Mouse (Mus musculus): ENCODE results near the gene Otulin.

DNA sequence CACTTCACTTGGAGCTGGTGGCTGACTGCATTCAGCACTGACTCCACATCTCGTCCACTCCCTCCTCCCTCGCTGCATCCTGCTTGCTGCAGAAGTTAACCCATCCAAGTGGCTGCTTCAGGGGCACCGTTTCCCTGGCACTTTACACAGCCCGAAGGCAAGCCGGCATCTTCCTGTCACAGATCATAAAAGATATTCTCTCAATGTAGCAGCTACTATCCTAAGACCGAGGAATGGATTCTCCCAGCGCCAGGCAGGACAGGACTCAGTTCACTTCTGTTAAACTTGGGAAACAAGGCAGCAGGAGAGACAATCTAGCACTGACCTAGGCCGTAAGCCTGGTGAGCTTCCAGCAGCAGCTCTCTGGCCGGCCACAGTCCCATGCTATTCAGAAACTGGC is 45.7 kb upstream of the Otulin start:
- TF ChIP-seq CTCF (IDR thresholded peaks at IDR 0.05; ENCODE audit: low read depth) (no peak), EP300 (IDR thresholded peaks at IDR 0.05; ENCODE audit: low read depth) (no peak)

Measured in liver, embryonic 14.5 days (tissue).